Mouse (Mus musculus): ENCODE data around the gene 4921524J17Rik. TPM values are rescaled to one million over a fixed set of nuclear protein-coding genes. Genes with fewer than 3 reads are reported as not detected.

4921524J17Rik gene
- polyA plus RNA-seq (2014; fragmentation: Nextera tagmentation; extraction: Ambion mirVana) = 45.0 and 48.8 TPM in 2 replicates

GRCm38 (mm10) chr8:85432168-85433016 lies at the start of gene 4921524J17Rik:
Gene 4921524J17Rik (minus strand): TSS chr8:85432833.
- under 1% methylated on average over 49 of the region's 85 CpGs for WGBS
- Histone ChIP-seq H3K36me3 (ENCODE audit: control insufficient read depth, insufficient read depth, low read length) (no peaks in the 10 kb centered on the region), H3K27me3 (ENCODE audit: control insufficient read depth, insufficient read depth, low read length) (no peaks in the 10 kb centered on the region), H3K4me1 (ENCODE audit: control insufficient read depth, insufficient read depth, low read length) (peaks cover 9% of the 10 kb centered on the region; the same call in 1 of the 2 replicates), H3K9ac (ENCODE audit: low read length) (peak within 1 kb of the TSS; percentile 89), H3K9me3 (ENCODE audit: control insufficient read depth, low read length) (no peaks in the 10 kb centered on the region), H3K4me3 (ENCODE audit: low read depth, low read length) (peak within 1 kb of the TSS; percentile 53), H3K27ac (replicated peaks; ENCODE audit: low read depth, low read length) (peak within 1 kb of the TSS; percentile 97), H3K4me2 (ENCODE audit: low read depth, severe bottlenecking) (peak within 1 kb of the TSS; percentile 45)
- ATAC-seq (ENCODE audit: insufficient number of reproducible peaks, low FRiP score, low TSS enrichment, low read depth) (peak; percentile 99), DNase-seq (ENCODE audit: low spot score) (peak; percentile 97)

- H3K4me2 ChIP-seq (ENCODE audit: low read depth, severe bottlenecking) = no peak overlapping the region
- no peak overlapping the region for H3K9ac ChIP-seq (ENCODE audit: low read length)
- H3K27me3 ChIP-seq (ENCODE audit: control insufficient read depth, insufficient read depth, low read length) = no peaks in the 10 kb centered on the region
- H3K4me1 ChIP-seq (ENCODE audit: control insufficient read depth, insufficient read depth, low read length) = peaks cover 4% of the 10 kb centered on the region; the same call in 1 of the 2 replicates
- no peak overlapping the region for H3K4me3 ChIP-seq (ENCODE audit: low read depth, low read length)
- no peak for DNase-seq (ENCODE audit: low spot score)
- no peak overlapping the region for H3K27ac ChIP-seq (replicated peaks; ENCODE audit: low read depth, low read length)
- 50% methylated on average over 6 of the region's 6 CpGs for WGBS
- H3K36me3 ChIP-seq (ENCODE audit: control insufficient read depth, insufficient read depth, low read length) = no peaks in the 10 kb centered on the region
- ATAC-seq (ENCODE audit: insufficient number of reproducible peaks, low FRiP score, low TSS enrichment, low read depth) = no peak
- no peaks in the 10 kb centered on the region for H3K9me3 ChIP-seq (ENCODE audit: control insufficient read depth, low read length)
These were observed 49.8 kb upstream of the 4921524J17Rik start for GRCm38 (mm10) chr8:85482427-85482826.

GRCm38 (mm10) chr8:85481900-85482299 lies 49.3 kb upstream of the 4921524J17Rik start:
- 32% methylated on average over 10 of the region's 10 CpGs for WGBS
- DNase-seq (ENCODE audit: low spot score) (no peak), ATAC-seq (ENCODE audit: insufficient number of reproducible peaks, low FRiP score, low TSS enrichment, low read depth) (no peak)
- Histone ChIP-seq H3K4me3 (ENCODE audit: low read depth, low read length) (no peak overlapping the region), H3K9me3 (ENCODE audit: control insufficient read depth, low read length) (no peaks in the 10 kb centered on the region), H3K27me3 (ENCODE audit: control insufficient read depth, insufficient read depth, low read length) (no peaks in the 10 kb centered on the region), H3K36me3 (ENCODE audit: control insufficient read depth, insufficient read depth, low read length) (no peaks in the 10 kb centered on the region), H3K4me2 (ENCODE audit: low read depth, severe bottlenecking) (0 out of 2 replicates have a peak overlapping the region, but pooled peaks have one; percentile 1), H3K27ac (replicated peaks; ENCODE audit: low read depth, low read length) (no peak overlapping the region), H3K4me1 (ENCODE audit: control insufficient read depth, insufficient read depth, low read length) (peaks cover 4% of the 10 kb centered on the region; the same call in 1 of the 2 replicates), H3K9ac (ENCODE audit: low read length) (no peak overlapping the region)

- ATAC-seq (ENCODE audit: insufficient number of reproducible peaks, low FRiP score, low TSS enrichment, low read depth) = no peak
- H3K9me3 ChIP-seq (ENCODE audit: control insufficient read depth, low read length) = no peaks in the 10 kb centered on the region
These were observed 47.1 kb upstream of the 4921524J17Rik start for GRCm38 (mm10) chr8:85479710-85480109.

GRCm38 (mm10) chr8:85478397-85478796 lies 45.8 kb upstream of the 4921524J17Rik start:
- no peak overlapping the region for H3K9ac ChIP-seq (ENCODE audit: low read length)
- no peak overlapping the region for H3K4me3 ChIP-seq (ENCODE audit: low read depth, low read length)
- H3K36me3 ChIP-seq (ENCODE audit: control insufficient read depth, insufficient read depth, low read length) = no peaks in the 10 kb centered on the region
- H3K4me2 ChIP-seq (ENCODE audit: low read depth, severe bottlenecking) = no peak overlapping the region
- no peak overlapping the region for H3K27ac ChIP-seq (replicated peaks; ENCODE audit: low read depth, low read length)
- ATAC-seq (ENCODE audit: insufficient number of reproducible peaks, low FRiP score, low TSS enrichment, low read depth) (no peak), DNase-seq (ENCODE audit: low spot score) (no peak)
- H3K27me3 ChIP-seq (ENCODE audit: control insufficient read depth, insufficient read depth, low read length) = no peaks in the 10 kb centered on the region
- H3K9me3 ChIP-seq (ENCODE audit: control insufficient read depth, low read length) = no peaks in the 10 kb centered on the region
- H3K4me1 ChIP-seq (ENCODE audit: control insufficient read depth, insufficient read depth, low read length) = peaks cover 4% of the 10 kb centered on the region; the same call in 1 of the 2 replicates
- WGBS = 94% methylated on average over 2 of the region's 2 CpGs

More at GRCm38 (mm10) chr8:85479710-85480109, 47.1 kb upstream of the 4921524J17Rik start:
- Histone ChIP-seq H3K27me3 (ENCODE audit: control insufficient read depth, insufficient read depth, low read length) (no peaks in the 10 kb centered on the region), H3K36me3 (ENCODE audit: control insufficient read depth, insufficient read depth, low read length) (no peaks in the 10 kb centered on the region), H3K4me1 (ENCODE audit: control insufficient read depth, insufficient read depth, low read length) (peaks cover 4% of the 10 kb centered on the region; the same call in 1 of the 2 replicates), H3K9ac (ENCODE audit: low read length) (no peak overlapping the region), H3K27ac (replicated peaks; ENCODE audit: low read depth, low read length) (no peak overlapping the region), H3K4me2 (ENCODE audit: low read depth, severe bottlenecking) (no peak overlapping the region), H3K4me3 (ENCODE audit: low read depth, low read length) (no peak overlapping the region)
- no peak for DNase-seq (ENCODE audit: low spot score)
- 92% methylated on average over 2 of the region's 2 CpGs for WGBS

GRCm38 (mm10) chr8:85476970-85477545 lies 44.4 kb upstream of the 4921524J17Rik start:
- H3K4me1 ChIP-seq (ENCODE audit: control insufficient read depth, insufficient read depth, low read length) = peaks cover 4% of the 10 kb centered on the region; the same call in 1 of the 2 replicates
- no peaks in the 10 kb centered on the region for H3K9me3 ChIP-seq (ENCODE audit: control insufficient read depth, low read length)
- H3K27ac ChIP-seq (replicated peaks; ENCODE audit: low read depth, low read length) = no peak overlapping the region
- no peak overlapping the region for H3K9ac ChIP-seq (ENCODE audit: low read length)
- WGBS = 77% methylated on average over 4 of the region's 4 CpGs
- ATAC-seq (ENCODE audit: insufficient number of reproducible peaks, low FRiP score, low TSS enrichment, low read depth) (no peak), DNase-seq (ENCODE audit: low spot score) (no peak)
- H3K4me3 ChIP-seq (ENCODE audit: low read depth, low read length) = no peak overlapping the region
- H3K27me3 ChIP-seq (ENCODE audit: control insufficient read depth, insufficient read depth, low read length) = no peaks in the 10 kb centered on the region
- H3K4me2 ChIP-seq (ENCODE audit: low read depth, severe bottlenecking) = no peak overlapping the region
- H3K36me3 ChIP-seq (ENCODE audit: control insufficient read depth, insufficient read depth, low read length) = no peaks in the 10 kb centered on the region

GRCm38 (mm10) chr8:85474924-85475323 lies 42.3 kb upstream of the 4921524J17Rik start:
- DNase-seq (ENCODE audit: low spot score) (no peak), ATAC-seq (ENCODE audit: insufficient number of reproducible peaks, low FRiP score, low TSS enrichment, low read depth) (no peak)
- Histone ChIP-seq H3K27me3 (ENCODE audit: control insufficient read depth, insufficient read depth, low read length) (no peaks in the 10 kb centered on the region), H3K4me1 (ENCODE audit: control insufficient read depth, insufficient read depth, low read length) (no peaks in the 10 kb centered on the region), H3K9me3 (ENCODE audit: control insufficient read depth, low read length) (no peaks in the 10 kb centered on the region), H3K4me3 (ENCODE audit: low read depth, low read length) (no peak overlapping the region), H3K27ac (replicated peaks; ENCODE audit: low read depth, low read length) (no peak overlapping the region), H3K4me2 (ENCODE audit: low read depth, severe bottlenecking) (no peak overlapping the region), H3K9ac (ENCODE audit: low read length) (no peak overlapping the region), H3K36me3 (ENCODE audit: control insufficient read depth, insufficient read depth, low read length) (no peaks in the 10 kb centered on the region)
- WGBS = 85% methylated on average over 3 of the region's 3 CpGs

- Histone ChIP-seq H3K4me2 (ENCODE audit: low read depth, severe bottlenecking) (no peak overlapping the region), H3K9ac (ENCODE audit: low read length) (no peak overlapping the region), H3K36me3 (ENCODE audit: control insufficient read depth, insufficient read depth, low read length) (no peaks in the 10 kb centered on the region), H3K27ac (replicated peaks; ENCODE audit: low read depth, low read length) (no peak overlapping the region), H3K27me3 (ENCODE audit: control insufficient read depth, insufficient read depth, low read length) (no peaks in the 10 kb centered on the region), H3K9me3 (ENCODE audit: control insufficient read depth, low read length) (no peaks in the 10 kb centered on the region), H3K4me1 (ENCODE audit: control insufficient read depth, insufficient read depth, low read length) (no peaks in the 10 kb centered on the region), H3K4me3 (ENCODE audit: low read depth, low read length) (no peak overlapping the region)
- no peak for DNase-seq (ENCODE audit: low spot score)
- 73% methylated on average over 4 of the region's 4 CpGs for WGBS
- ATAC-seq (ENCODE audit: insufficient number of reproducible peaks, low FRiP score, low TSS enrichment, low read depth) = no peak
These were observed 40.6 kb upstream of the 4921524J17Rik start for GRCm38 (mm10) chr8:85473246-85473645.
